Mouse (Mus musculus) small intestine, adult 2 months (tissue): ENCODE measurements around the gene Pilra.
"Not testable (repeated sequence)": the region's sequence is repeated elsewhere in the genome, so short reads cannot be mapped to it uniquely, and the experiment has no call there.

Experiments used
- CTCF ChIP-seq: fragments of 200-500 bp; IDR thresholded peaks from 2 replicates; pipeline ENCODE4 v1.5.1; 2012; ENCODE audit warnings: low read depth, mild to moderate bottlenecking, control low read depth, inconsistent platforms, low read length, moderate library complexity, mixed read lengths; ENCODE audit not compliant: insufficient replicate concordance, insufficient read length; ENCODE audit errors: extremely low read depth
- POLR2A ChIP-seq: fragments of 200-500 bp; IDR thresholded peaks from 2 replicates; pipeline ENCODE4 v1.6.1; 2012; ENCODE audit warnings: low read depth, mild to moderate bottlenecking, control low read depth, inconsistent platforms, low read length, moderate library complexity

GRCm38 (mm10) chr5:137837110-137837509 lies 1.0 kb upstream of the Pilra start:
- TF ChIP-seq POLR2A, CTCF: not testable (repeated sequence)
